Mouse (Mus musculus) left cerebral cortex, adult 8-10 months (tissue): ENCODE data around the gene Il5. TPM values are rescaled to one million over a fixed set of nuclear protein-coding genes. Genes with fewer than 3 reads are reported as not detected.
A peak's percentile ranks its signal among the peaks of the same experiment; 100 is the strongest.

Experiments
- DNase-seq, 2 experiments: peaks; one replicate each; pipeline ENCODE4 v3.0.0; 2022; ENCODE audit warnings: low spot score in 2 of 2
- microRNA-seq, 2 experiments: library from miRNA; unstranded; fragments of <30 nt; microRNA quantifications; one replicate each; pipeline ENCODE4 v1.2.0; 2022
- total RNA-seq, 4 experiments: library from RNA; stranded (reverse); gene quantifications; 2 replicates each; pipeline ENCODE4 v1.2.4; 2022

Gene Il5
- total RNA-seq, 4 experiments from 2014 or later, result not detected

- DNase-seq, result peak in 1 of 2 experiments; percentile 37
Measured at GRCm38 (mm10) chr11:53770125-53770791, 49.7 kb downstream of the Il5 start.

DNA sequence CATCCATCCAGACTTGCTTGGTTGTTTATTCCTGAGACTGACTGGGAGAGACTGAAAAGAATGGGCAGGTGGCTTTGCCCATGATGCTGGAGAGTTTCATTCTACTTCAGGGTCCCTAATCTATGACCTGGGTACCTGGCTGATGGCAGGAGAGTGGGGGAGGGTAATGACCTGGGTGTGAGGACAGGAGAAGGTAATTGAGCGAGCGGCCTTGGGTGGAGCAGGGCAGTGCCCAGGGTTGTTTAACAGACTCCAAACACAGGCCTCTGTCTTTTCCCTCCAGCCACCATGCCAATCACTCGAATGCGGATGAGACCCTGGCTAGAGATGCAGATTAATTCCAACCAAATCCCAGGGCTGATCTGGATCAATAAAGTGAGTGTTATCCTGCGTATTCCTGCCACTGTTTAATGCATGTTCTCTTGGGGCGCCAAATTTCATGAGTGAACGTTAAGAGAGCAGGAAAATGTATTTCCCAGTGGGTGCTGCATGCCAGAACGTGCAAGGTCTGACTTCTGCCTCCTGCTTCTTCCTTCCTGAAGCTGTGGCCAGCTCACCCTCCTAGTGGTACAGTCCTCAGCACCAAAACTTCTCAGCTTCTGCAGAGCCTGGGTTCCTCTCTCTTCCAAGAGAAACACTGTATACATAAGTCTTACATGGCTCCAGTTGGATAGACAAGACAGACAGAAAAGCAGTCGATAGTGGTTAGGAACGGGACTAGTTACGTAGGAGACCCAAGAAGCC lies 50.6 kb downstream of the Il5 start:
- no peak for DNase-seq

DNA sequence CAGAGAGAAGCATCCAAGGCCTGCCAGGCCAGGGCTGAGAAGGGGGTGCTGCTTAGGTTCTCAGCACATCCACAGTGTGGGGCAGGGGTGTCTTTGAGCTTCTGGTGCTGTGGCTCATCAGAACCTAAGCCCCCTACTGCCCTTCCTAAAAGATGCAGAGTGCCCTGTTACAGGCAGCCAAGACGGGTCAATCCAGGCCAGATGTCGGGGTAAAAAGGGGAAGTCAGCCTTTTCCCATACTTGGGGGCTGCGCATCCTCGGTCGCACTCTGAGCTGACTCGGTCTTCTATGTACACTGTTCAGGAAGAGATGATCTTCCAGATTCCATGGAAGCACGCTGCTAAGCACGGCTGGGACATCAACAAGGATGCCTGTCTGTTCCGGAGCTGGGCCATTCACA lies 51.9 kb downstream of the Il5 start:
- no peak for DNase-seq

DNA sequence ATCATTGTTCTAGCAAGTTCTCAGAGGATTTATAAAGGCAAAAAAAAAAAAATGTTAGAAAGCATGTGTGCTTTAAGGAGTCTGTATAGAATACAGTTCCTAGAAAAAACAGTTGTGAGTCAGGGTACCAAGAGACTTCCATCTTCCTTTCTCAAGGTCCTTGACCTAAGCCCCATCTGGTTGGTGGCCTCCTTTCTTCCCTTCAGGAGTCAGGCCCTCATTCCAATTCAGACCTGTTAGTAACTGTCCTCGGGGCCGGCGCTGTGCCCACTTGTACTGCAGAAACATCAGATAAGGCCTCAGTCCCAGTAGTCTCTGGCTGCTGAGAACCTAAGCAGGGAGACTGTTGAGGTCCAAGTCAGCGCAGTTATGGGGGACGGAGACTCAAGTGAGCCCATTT lies 52.5 kb downstream of the Il5 start, which contains the start of gene Gm17334:
Gm17334 (minus strand) TSS at position 101 of the 400 bp plus-strand sequence.
- DNase-seq, result no peak

DNA sequence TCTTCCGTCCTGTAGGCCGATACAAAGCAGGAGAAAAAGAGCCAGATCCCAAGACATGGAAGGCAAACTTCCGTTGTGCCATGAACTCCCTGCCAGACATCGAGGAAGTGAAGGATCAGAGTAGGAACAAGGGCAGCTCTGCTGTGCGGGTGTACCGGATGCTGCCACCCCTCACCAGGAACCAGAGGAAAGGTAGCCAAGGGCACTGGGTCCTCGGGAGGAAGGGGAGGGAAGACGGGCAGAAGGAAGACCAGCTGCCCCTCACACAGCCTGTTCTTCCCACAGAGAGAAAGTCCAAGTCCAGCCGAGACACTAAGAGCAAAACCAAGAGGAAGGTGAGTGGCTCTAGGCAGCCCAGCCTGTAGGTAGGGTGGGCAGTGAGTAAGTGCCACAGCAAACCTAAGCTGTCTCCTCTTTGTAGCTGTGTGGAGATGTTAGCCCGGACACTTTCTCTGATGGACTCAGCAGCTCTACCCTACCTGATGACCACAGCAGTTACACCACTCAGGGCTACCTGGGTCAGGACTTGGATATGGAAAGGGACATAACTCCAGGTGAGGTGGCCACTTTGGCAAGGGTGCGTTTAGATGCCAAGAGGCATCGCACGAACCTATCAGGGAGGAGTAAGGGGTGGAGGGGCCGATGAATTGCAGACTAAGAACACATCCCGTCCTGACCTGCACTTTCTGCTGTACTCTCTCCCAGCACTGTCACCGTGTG lies 53.2 kb downstream of the Il5 start:
- DNase-seq, result no peak

Small RNA genes lying within 50 kb of the gene (microRNA-seq; reads per million reads assigned to microRNA genes)
- 0 to 0.63 reads per million in 2 experiments for gene Mir7671

Other genes with a start within 250 kb of the Il5 start
- gene Gm9945, start 240.6 kb upstream of the Il5 start, total RNA-seq, result 1 to 10 TPM; 1.8 to 3.3 (median 2.1) TPM
- 10 to 100 TPM; 62.2 to 73.5 (median 64.2) TPM for gene Sowaha, start 240.5 kb upstream of the Il5 start, total RNA-seq
- gene Sept8, start 201.5 kb upstream of the Il5 start, total RNA-seq, result 100 to 1,000 TPM; 279 to 287 (median 284) TPM
- 100 to 1,000 TPM; 120 to 121 (median 121) TPM for gene Kif3a, start 153.4 kb upstream of the Il5 start, total RNA-seq
- under 1 TPM in 1 of 4 experiments, not detected in 3; 0.67 TPM for gene Il4, start 102.1 kb upstream of the Il5 start, total RNA-seq
- not detected for gene Il13, start 86.1 kb upstream of the Il5 start, total RNA-seq
- 10 to 100 TPM in 3 of 4 experiments, 1 to 10 TPM in 1; 9.9 to 12.1 (median 11.8) TPM for gene Rad50, start 13.5 kb upstream of the Il5 start, total RNA-seq
- 10 to 100 TPM in 2 of 4 experiments, 1 to 10 TPM in 2; 6.8 to 10.8 (median 9.4) TPM for gene Irf1, start 49.2 kb downstream of the Il5 start, total RNA-seq
- gene Gm17334, start 52.4 kb downstream of the Il5 start, total RNA-seq, result 1 to 10 TPM in 1 of 4 experiments, under 1 TPM in 2, not detected in 1; 0.42 to 2.4 (median 0.64) TPM
- 1 to 10 TPM; 1.6 to 6.3 (median 3.3) TPM for gene Gm12216, start 138.5 kb downstream of the Il5 start, total RNA-seq
- 10 to 100 TPM in 2 of 4 experiments, 1 to 10 TPM in 2; 8.9 to 14.0 (median 9.9) TPM for gene Slc22a5, start 170.9 kb downstream of the Il5 start, total RNA-seq